Mouse (Mus musculus): ENCODE measurements around the gene Cyp4f37.

Gene Cyp4f37

GRCm38 (mm10) chr17:32685048-32685750 lies 64.1 kb downstream of the Cyp4f37 start, which contains the start of gene Cyp4f15:
TSS of gene Cyp4f15 (plus strand) at chr17:32685627.
- peak; percentile 7 for DNase-seq (ENCODE audit: low read depth, low spot score)
